Mouse (Mus musculus): ENCODE results near the gene Ankra2. TPM values are rescaled to one million over a fixed set of nuclear protein-coding genes. Genes with fewer than 3 reads are reported as not detected.

Gene Ankra2
- polyA plus RNA-seq, 1 experiment from 2014 or later = 73.4 TPM

GRCm38 (mm10) chr13:98317246-98317677 is 54.4 kb downstream of the Ankra2 start:
- DNase-seq (ENCODE audit: low spot score) = no peak
- peak overlapping the region; percentile 96 for H3K9ac ChIP-seq (ENCODE audit: low read length)
- WGBS = 2% methylated on average over 16 of the region's 16 CpGs
- H3K4me2 ChIP-seq (ENCODE audit: low read length) = peak overlapping the region; percentile 82
- peak overlapping the region; percentile 81 for H3K27ac ChIP-seq (ENCODE audit: low read depth, low read length)
- 0 out of 2 replicates have a peak, but pooled peaks have one; percentile 3 for ATAC-seq
- H3K4me3 ChIP-seq (ENCODE audit: low read depth, low read length) = peak overlapping the region; percentile 98
- H3K36me3 ChIP-seq (ENCODE audit: control insufficient read depth, insufficient read depth, low read length) = peaks cover 19% of the 10 kb centered on the region
- H3K27me3 ChIP-seq (replicated peaks; ENCODE audit: control insufficient read depth, insufficient read depth, low read length) = no peaks in the 10 kb centered on the region
- H3K4me1 ChIP-seq (ENCODE audit: control insufficient read depth, insufficient read depth, low read length) = peaks cover 14% of the 10 kb centered on the region
- no peaks in the 10 kb centered on the region for H3K9me3 ChIP-seq (replicated peaks; ENCODE audit: control insufficient read depth, low read length)

DNA sequence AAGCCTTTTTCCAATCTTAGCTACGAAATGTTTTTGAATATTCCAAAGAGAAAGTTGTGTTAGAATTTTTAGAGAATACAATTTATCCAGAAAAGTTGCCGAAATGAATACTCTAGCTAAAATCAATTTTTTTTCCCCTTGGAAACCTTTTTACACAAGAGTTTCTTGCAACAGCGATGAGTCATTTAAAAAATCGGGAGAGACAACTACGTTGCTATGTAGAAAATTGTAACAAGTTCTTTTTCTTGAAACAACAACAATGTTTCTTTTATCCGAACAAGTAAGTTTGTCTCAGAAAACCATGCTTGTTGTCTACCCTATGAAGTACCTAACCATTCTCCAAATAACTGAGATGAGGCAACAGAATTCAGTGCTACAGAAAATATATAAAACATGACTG is 55.0 kb downstream of the Ankra2 start:
- 88% methylated on average over 6 of the region's 6 CpGs for WGBS
- Histone ChIP-seq H3K4me1 (ENCODE audit: control insufficient read depth, insufficient read depth, low read length) (peaks cover 14% of the 10 kb centered on the region), H3K4me3 (ENCODE audit: low read depth, low read length) (peak overlapping the region; percentile 98; the same call in 1 of the 2 replicates), H3K27me3 (replicated peaks; ENCODE audit: control insufficient read depth, insufficient read depth, low read length) (no peaks in the 10 kb centered on the region), H3K9ac (ENCODE audit: low read length) (no peak overlapping the region), H3K9me3 (replicated peaks; ENCODE audit: control insufficient read depth, low read length) (no peaks in the 10 kb centered on the region), H3K36me3 (ENCODE audit: control insufficient read depth, insufficient read depth, low read length) (peaks cover 13% of the 10 kb centered on the region), H3K27ac (ENCODE audit: low read depth, low read length) (no peak overlapping the region), H3K4me2 (ENCODE audit: low read length) (peak overlapping the region; percentile 82)
- no peak for DNase-seq (ENCODE audit: low spot score)
- ATAC-seq = no peak

Other genes with a start within 250 kb of the Ankra2 start
- 9.9 and 10.9 TPM in 2 replicates for gene Arhgef28, start 56.6 kb upstream of the Ankra2 start, polyA plus RNA-seq (2014; fragmentation: Nextera tagmentation; extraction: Ambion mirVana)
- 26.4 and 30.6 TPM in 2 replicates for gene Utp15, start within 50 bp of the Ankra2 start, polyA plus RNA-seq (2014; fragmentation: Nextera tagmentation; extraction: Ambion mirVana)
- gene Gm21976, start 16.8 kb downstream of the Ankra2 start, polyA plus RNA-seq (2014; fragmentation: Nextera tagmentation; extraction: Ambion mirVana) = not detected in 2 replicates
- gene Btf3, start 53.9 kb downstream of the Ankra2 start, polyA plus RNA-seq (2014; fragmentation: Nextera tagmentation; extraction: Ambion mirVana) = 669 and 680 TPM in 2 replicates
- 0.75 and 0.76 TPM in 2 replicates for gene Foxd1, start 91.2 kb downstream of the Ankra2 start, polyA plus RNA-seq (2014; fragmentation: Nextera tagmentation; extraction: Ambion mirVana)
- 0.85 and 1.3 TPM in 2 replicates for gene Gm10320, start 228.9 kb downstream of the Ankra2 start, polyA plus RNA-seq (2014; fragmentation: Nextera tagmentation; extraction: Ambion mirVana)